Mouse (Mus musculus): ENCODE data around the gene St6galnac4.
A peak's percentile ranks its signal among the peaks of the same experiment; 100 is the strongest.

The St6galnac4 gene

DNA sequence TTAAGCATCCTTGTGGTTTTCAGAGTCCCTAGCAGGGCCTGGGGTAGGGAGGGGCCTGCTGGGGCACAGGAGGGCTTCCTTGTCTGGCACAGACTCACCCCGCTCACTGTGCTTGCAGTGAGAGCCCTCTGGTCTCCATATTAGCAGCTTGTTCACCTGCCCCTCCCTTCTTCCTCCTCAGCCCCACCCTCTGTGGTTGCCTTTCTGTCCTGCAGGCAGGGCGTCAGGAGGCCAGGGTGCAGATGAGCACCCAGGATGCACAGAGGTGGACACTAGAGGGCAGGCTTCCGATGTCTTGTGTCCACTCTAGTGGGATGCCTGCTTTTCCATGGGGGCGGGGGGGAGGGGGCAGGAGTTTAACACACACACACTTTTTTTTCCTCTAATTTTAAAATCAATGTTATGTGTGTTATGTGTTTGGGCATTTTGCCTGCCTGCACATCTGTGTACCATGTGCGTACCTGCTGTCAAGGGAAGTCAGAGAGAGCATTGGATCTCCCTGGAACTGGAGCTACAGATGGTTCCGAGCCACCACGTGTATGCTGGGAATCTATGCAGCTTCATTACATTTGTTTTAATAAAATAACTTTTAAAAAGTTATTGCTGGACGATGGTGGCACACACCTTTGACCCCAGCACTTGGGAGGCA is 14.6 kb downstream of the St6galnac4 start:
- no peak for DNase-seq (ENCODE audit: low spot score in 2 of 2)

- peak; percentile 76 to 90 for DNase-seq (ENCODE audit: low spot score in 2 of 2)
Observed at GRCm38 (mm10) chr2:32602600-32603054, 15.7 kb downstream of the St6galnac4 start.

DNA sequence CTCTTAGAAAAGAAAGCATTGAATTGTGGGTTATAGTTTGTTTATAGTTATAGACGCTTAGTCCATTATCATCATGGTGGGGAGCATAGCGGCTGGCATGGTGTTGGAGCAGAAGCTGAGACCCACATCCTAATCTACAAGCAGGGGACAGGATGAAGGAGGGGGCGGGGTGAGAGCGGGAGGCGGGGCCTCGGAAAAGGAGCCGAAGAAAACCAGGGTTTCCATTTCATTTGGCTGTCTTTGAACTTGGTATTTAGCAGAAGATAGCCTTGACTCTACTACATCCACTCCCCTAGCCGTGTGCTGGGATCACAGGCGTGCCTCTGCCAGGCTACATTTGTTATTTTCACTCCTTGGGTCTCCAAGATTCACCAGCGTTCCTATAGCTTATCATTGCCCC is 17.7 kb downstream of the St6galnac4 start:
- no peak for DNase-seq (ENCODE audit: low spot score in 2 of 2)

DNA sequence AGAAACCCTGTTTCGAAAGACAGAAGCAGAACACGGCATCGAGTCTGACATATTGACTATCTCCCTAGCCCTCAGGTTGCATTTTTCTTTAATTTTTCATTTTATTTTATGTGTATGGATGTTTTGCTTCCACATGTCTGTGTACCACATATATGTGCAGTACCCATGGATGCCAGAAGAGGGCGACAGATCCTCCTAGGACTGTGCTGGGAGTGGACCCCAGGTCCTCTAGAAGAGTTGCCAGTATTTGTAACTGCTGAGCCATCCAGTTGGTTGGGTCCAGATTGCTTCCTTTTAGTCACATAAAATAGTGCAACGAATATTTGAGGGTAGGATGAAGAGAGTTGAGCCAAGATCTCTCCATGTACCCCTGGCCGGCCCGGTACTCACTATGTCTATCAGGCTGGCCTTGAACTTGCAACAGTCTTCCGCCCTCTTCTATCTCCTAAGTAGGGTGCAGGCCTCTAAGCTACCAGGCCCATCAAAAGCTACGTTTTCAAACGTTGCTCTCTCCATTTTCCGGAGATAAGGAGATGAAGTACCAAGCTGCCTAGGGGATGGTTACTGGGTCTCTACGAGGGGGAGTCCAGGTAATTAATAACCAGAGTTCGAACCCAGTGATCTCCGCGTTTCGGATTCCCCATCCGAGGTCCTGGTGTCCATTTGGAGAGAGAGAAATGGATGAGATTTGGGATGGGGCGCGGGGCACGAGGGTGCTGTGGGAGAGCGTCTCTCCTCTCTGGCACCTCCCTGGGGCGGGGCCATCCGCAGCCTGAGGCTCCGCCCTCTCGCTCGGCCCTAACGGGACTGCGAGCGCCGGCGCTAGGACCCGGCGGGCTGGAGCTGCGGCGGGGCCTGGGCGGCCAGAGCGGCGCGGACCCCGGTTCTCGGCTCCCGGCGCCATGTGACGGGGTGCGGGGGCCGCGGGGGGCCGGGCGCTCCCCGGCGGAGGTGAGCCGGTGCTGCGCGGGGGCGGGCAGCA is 19.6 kb downstream of the St6galnac4 start:
- DNase-seq (ENCODE audit: low spot score in 2 of 2) = peak; percentile 71 to 72

DNA sequence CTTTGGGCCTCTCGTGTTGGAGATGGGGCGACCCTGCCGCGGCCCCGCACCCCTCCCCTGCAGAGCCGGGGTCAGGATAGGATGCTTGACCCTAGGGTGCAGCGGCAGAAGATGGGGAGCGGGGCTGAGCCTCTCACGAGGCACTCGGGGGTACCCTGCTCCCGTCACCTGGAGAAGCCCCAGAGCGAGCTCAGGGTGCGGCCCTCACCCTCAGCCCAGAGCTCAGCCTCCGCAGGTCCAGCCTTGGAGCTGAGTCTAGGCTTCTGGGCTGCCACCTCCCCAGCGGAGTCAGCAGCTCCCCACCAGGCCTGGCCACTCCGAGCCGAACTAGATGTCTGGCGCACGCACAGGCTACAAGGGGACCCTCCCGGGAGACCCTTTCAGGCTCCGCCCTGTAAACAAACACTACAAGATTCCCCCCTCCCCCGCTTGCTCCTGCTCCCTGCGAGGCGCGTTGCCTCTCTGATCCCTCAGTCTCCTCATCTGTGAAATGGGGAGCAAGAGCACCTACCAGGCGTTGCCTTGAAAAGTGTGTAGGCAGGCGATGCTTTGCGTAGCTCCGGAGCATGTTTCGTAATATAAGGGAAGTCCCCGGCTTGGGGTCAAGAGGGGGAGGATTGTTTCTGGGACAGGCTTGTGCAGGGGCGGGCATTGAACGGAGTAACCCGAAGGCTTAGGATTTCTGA is 20.5 kb downstream of the St6galnac4 start:
- no peak for DNase-seq (ENCODE audit: low spot score in 2 of 2)

DNA sequence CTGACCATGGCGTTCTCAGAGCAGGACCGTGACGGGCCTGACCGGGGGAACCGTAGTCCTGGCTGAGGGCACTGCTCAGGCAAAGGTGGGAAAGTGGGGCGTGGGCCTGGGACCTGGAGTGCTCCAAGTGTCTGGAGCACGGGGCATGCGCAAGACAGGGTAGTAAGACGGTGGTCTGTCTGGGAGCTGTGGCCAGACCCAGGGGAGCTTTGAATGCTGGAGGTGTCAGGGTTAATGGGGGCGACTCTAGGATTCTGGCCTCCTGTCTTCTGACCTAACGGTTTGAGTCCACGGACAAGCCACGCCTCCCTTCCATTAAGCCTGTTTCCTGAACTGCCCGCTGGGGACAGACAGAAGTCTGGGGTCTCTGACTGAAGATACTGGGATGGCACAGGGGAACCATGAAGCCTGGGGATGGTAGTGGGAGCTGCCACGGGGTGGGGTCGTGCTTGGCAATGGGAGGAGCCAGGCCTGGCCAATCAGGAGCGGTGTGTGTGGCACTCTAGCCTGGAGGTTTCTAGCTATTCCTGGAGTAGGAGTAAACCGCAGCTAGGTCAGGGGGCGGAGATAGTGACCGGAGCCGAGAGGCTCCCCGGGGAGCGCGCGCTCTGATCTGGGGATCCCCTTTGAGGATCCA is 21.4 kb downstream of the St6galnac4 start:
- DNase-seq (ENCODE audit: low spot score in 2 of 2) = peak in 1 of 2 experiments; percentile 65

- DNase-seq (ENCODE audit: low spot score in 2 of 2) = no peak
Observed at GRCm38 (mm10) chr2:32608778-32609435, 22.0 kb downstream of the St6galnac4 start.

DNA sequence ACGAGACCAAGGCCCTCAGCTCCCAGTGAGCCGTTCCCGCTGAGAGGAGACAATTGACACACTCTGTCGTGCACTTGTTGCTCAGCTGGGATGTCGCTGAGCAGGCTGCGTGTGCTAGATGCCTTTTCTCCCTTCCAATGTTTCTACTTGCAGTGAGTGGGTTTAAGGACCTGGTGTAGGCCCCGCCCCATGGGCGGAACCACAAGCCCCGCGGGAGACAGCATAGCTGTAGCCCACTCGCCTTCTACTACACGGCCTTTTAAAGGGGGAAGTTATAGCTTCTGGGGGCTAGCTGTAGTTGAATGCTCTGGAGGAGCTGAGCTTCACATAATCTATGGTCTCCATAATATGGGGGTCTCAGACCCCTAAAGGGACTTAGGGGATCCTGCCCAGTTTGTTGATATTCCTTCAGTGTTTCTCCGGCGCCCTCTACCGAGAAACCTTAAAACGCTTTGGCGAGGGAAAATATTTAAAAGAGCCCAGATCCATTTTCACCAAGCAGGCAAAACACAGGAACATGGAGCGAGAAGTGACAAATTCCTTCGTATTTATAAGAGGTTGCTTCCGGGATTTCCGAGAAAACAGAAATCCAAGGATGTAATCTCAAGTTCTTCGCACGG is 23.8 kb downstream of the St6galnac4 start:
- no peak for DNase-seq (ENCODE audit: low spot score in 2 of 2)

DNA sequence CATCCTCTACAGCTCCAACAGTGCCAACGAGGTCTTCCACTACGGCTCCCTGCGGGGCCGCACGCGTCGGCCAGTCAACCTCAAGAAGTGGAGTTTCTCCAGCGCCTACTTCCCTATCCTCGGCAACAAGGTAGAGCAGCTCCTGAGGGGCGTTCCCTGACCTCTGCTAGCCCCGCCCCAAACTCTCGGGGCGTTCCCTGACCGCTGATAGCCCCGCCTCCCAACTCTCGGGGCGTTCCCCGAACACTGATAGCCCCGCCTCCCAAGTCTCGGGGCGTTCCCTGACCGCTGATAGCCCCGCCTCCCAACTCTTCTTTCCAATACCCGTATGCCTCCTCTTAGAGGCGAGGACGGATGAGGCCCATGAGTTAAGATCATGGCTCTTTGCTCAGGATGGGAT is 25.4 kb downstream of the St6galnac4 start:
- no peak for DNase-seq (ENCODE audit: low spot score in 2 of 2)

GRCm38 (mm10) chr2:32617109-32617508 is 30.2 kb downstream of the St6galnac4 start:
- DNase-seq (ENCODE audit: low spot score in 2 of 2) = no peak

DNA sequence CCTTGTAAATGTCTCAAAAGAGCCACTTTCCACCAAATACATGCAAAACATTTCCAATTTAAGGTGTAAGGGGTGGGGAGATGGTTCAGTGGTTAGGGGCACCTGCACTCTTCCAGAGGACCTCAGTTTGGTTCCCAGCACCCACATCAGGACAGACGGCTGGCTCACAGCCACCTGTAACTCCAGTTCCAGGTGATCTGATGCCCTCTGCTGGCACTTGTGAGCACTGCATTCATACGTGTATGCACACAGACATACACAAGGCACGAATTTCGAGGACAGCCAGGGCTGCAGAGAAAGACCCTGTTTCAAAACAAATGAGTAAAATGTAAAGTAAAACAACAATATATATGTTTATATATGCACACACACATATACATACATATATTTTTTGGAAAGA is 30.7 kb downstream of the St6galnac4 start:
- no peak for DNase-seq (ENCODE audit: low spot score in 2 of 2)

- DNase-seq (ENCODE audit: low spot score in 2 of 2) = no peak
Observed at GRCm38 (mm10) chr2:32618051-32618450, 31.2 kb downstream of the St6galnac4 start.

DNA sequence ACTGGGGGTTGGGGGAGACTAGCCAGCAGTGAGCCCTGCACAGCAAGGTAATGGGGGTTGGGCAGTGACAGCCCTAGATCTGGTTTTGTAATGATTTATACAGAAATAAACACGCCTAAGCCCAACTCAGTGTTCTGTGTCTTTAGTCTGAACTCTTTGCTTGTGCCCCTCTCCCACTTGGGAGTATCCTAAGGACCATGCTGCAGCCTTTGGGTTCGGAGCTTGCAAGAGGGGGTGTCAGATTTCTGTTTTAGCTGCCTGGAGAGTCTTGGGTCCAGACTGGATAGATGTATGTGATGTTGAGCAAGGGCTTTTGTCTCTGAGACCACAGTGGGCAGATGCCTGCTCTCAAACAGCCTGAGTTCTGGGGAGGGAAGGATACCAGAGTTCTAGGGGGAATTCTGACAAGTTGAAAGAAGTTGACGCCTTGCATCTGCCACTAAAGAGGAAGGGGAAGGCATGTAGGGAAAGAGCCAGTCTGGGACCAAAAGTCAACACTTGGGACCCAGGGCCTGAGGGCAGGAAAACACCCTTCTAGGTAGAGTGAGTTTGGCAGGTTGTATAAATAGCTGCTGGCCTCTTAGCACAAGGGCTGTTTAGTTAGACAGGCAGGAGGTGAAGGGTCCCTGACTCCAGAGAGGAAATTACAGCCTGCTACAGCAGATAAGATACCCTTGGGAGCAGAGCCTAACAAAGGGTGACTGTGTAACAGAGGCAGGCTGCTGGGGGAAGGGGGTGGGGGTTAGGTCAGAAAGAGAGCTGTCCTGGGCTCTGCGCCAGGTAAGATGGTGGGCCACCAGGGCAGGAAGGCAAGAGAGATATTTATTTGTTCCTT is 34.0 kb downstream of the St6galnac4 start:
- no peak for DNase-seq (ENCODE audit: low spot score in 2 of 2)

GRCm38 (mm10) chr2:32621517-32621859 is 34.6 kb downstream of the St6galnac4 start, which contains the start of gene Ak1:
Gene Ak1 (plus strand): TSS chr2:32621758.
- DNase-seq (ENCODE audit: low spot score in 2 of 2) = no peak

- no peak for DNase-seq (ENCODE audit: low spot score in 2 of 2)
Observed at GRCm38 (mm10) chr2:32624111-32624748, 37.3 kb downstream of the St6galnac4 start.

- peak in 1 of 2 experiments; percentile 49 for DNase-seq (ENCODE audit: low spot score in 2 of 2)
Observed at GRCm38 (mm10) chr2:32625212-32625872, 38.4 kb downstream of the St6galnac4 start.

- DNase-seq (ENCODE audit: low spot score in 2 of 2) = no peak
Observed at GRCm38 (mm10) chr2:32625873-32626694, 39.2 kb downstream of the St6galnac4 start.

Measured in urinary bladder, adult 18-20 months (tissue).